Mouse (Mus musculus) gastrocnemius, adult 18-20 months (tissue): ENCODE results near the gene H2al1j. TPM values are rescaled to one million over a fixed set of nuclear protein-coding genes. Genes with fewer than 3 reads are reported as not detected.
A peak's percentile ranks its signal among the peaks of the same experiment; 100 is the strongest.
"Not testable (repeated sequence)": the region's sequence is repeated elsewhere in the genome, so short reads cannot be mapped to it uniquely, and the experiment has no call there.

ENCODE experiments used
- DNase-seq: peaks from one replicate; pipeline ENCODE4 v3.0.0; 2021; ENCODE audit warnings: low spot score
- long read RNA-seq, 2 experiments: library from polyadenylated mRNA; stranded (forward); transcript quantifications; one replicate each; pipeline ENCODE4 v2.0.0; 2021
- total RNA-seq, 2 experiments: library from RNA; stranded (reverse); gene quantifications; 2 replicates each; pipeline ENCODE4 v1.2.3; 2021

Gene H2al1j
- total RNA-seq: not detected
- long read RNA-seq, experiment 1: 0 reads
- long read RNA-seq, experiment 2: 0 reads

- DNase-seq: not testable (repeated sequence)
Measured at GRCm38 (mm10) chrX:11327522-11327921, at the start of gene H2al1j. Gene H2al1j, plus strand, starts transcription at chrX:11327822.

GRCm38 (mm10) chrX:11280741-11281140, 46.9 kb upstream of the H2al1j start:
- DNase-seq: no peak

- peak; percentile 0 for DNase-seq
Measured at GRCm38 (mm10) chrX:11288306-11288882, 39.2 kb upstream of the H2al1j start.

GRCm38 (mm10) chrX:11289244-11289643, 38.4 kb upstream of the H2al1j start:
- DNase-seq: no peak

GRCm38 (mm10) chrX:11298957-11299356, 28.7 kb upstream of the H2al1j start, which contains the start of gene H2al1a:
Gene H2al1a, plus strand, starts transcription at chrX:11299257.
- DNase-seq: not testable (repeated sequence)

- DNase-seq: not testable (repeated sequence)
Measured at GRCm38 (mm10) chrX:11302132-11302531, 25.5 kb upstream of the H2al1j start, which contains the start of gene H2al1b. Gene H2al1b, plus strand, starts transcription at chrX:11302432.

- not testable (repeated sequence) for DNase-seq
Measured at GRCm38 (mm10) chrX:11305355-11305754, 22.3 kb upstream of the H2al1j start, which contains the start of gene H2al1c. Gene H2al1c, plus strand, starts transcription at chrX:11305655.

GRCm38 (mm10) chrX:11308524-11308923, 19.1 kb upstream of the H2al1j start, which contains the start of gene H2al1d:
Gene H2al1d, plus strand, starts transcription at chrX:11308824.
- DNase-seq: not testable (repeated sequence)

GRCm38 (mm10) chrX:11311634-11312033, 16.0 kb upstream of the H2al1j start, which contains the start of gene H2al1e:
Gene H2al1e, plus strand, starts transcription at chrX:11311934.
- not testable (repeated sequence) for DNase-seq

GRCm38 (mm10) chrX:11314858-11315257, 12.8 kb upstream of the H2al1j start, which contains the start of gene H2al1f:
Gene H2al1f, plus strand, starts transcription at chrX:11315158.
- DNase-seq: not testable (repeated sequence)

GRCm38 (mm10) chrX:11317956-11318355, 9.7 kb upstream of the H2al1j start, which contains the start of gene H2al1g:
Gene H2al1g, plus strand, starts transcription at chrX:11318256.
- DNase-seq: not testable (repeated sequence)

- DNase-seq: not testable (repeated sequence)
Measured at GRCm38 (mm10) chrX:11321192-11321591, 6.4 kb upstream of the H2al1j start, which contains the start of gene H2al1h. Gene H2al1h, plus strand, starts transcription at chrX:11321492.

- not testable (repeated sequence) for DNase-seq
Measured at GRCm38 (mm10) chrX:11324359-11324758, 3.3 kb upstream of the H2al1j start, which contains the start of gene H2al1i. Gene H2al1i, plus strand, starts transcription at chrX:11324659.

GRCm38 (mm10) chrX:11345762-11346161, 18.1 kb downstream of the H2al1j start:
- no peak for DNase-seq

- no peak for DNase-seq
Measured at GRCm38 (mm10) chrX:11346756-11347155, 19.1 kb downstream of the H2al1j start.

GRCm38 (mm10) chrX:11360823-11361222, 33.2 kb downstream of the H2al1j start:
- DNase-seq: no peak

- DNase-seq: no peak
Measured at GRCm38 (mm10) chrX:11361261-11361660, 33.6 kb downstream of the H2al1j start.

GRCm38 (mm10) chrX:11363890-11364289, 36.3 kb downstream of the H2al1j start:
- no peak for DNase-seq

GRCm38 (mm10) chrX:11365151-11365550, 37.5 kb downstream of the H2al1j start:
- no peak for DNase-seq
